ENCODE assay signal across 10 mouse cellular contexts in the genomic region with DNA sequence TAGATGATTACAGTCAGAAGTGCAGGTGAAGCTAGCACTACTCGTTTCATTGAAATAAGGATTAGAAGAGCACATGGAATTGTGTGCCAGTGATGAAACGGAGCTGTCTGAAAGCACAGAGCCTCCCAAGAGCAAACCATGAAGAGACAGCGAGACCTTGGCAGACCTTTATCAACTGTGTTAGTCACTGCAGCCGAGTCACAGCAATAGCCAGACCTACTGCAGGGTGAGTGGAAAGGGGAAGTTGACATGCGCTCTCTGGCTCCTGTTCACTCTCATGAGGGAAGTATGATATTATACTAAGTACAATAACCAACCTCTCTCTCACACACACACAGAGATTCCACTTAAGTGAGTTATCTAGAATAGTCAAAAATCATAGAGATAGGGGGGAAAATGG. TPM values are rescaled to one million over a fixed set of nuclear protein-coding genes. Genes with fewer than 3 reads are reported as not detected.
DNase-seq lines count a peak whose midpoint lies in the region; ATAC-seq and TF ChIP-seq lines count a peak whose summit lies in the region.
"Had no signal": no experiment of that assay in that cellular context is flagged by ENCODE, and none has a peak within 500 bp of the region (broad histone marks: within the 10 kb centered on the region; RNA-seq: fewer than 3 reads in every experiment).

No protein-coding gene starts in this region.

- no peaks in the 10 kb centered on the region for H3K9me3 ChIP-seq in midbrain, postnatal 0 days (ENCODE audit: low read length)

- no peak for TF ChIP-seq CTCF in midbrain, postnatal 0 days (IDR thresholded peaks at IDR 0.05)

- H3K9ac ChIP-seq in midbrain, postnatal 0 days (replicated peaks; ENCODE audit: low read length, poor library complexity, severe bottlenecking) = no peak overlapping the region

- 83% methylated on average over 5 of the region's 5 CpGs for WGBS in midbrain, postnatal 0 days

- intact Hi-C loops in heart, postnatal 14 days (cut with DNase I) = no loop called here

- no peak for ATAC-seq in midbrain, postnatal 0 days (ENCODE audit: low FRiP score)
- ATAC-seq: Patski had no signal

- H3K27ac ChIP-seq in midbrain, postnatal 0 days (ENCODE audit: low read depth, low read length) = no peak overlapping the region
- H3K27ac ChIP-seq: macrophage had no signal

- peak; percentile 71 for DNase-seq in 3T3-L1 (ENCODE audit: low read depth, low spot score)
- peak; percentile 32 for DNase-seq in B cell, adult 2 months
- peak; percentile 67 to 68 for DNase-seq in adrenal gland, postnatal 36 days
- DNase-seq in heart, postnatal 14 days = peak; percentile 32 to 44
- DNase-seq in gastrocnemius, postnatal 4 days (ENCODE audit: low spot score in 2 of 2) = no peak
- no peak for DNase-seq in midbrain, postnatal 0 days (ENCODE audit: low spot score)
- DNase-seq in layer of hippocampus, postnatal 36 days = no peak
- DNase-seq: right cerebral cortex, postnatal 25 days had no signal

- no peaks in the 10 kb centered on the region for H3K27me3 ChIP-seq in midbrain, postnatal 0 days (ENCODE audit: insufficient read depth, low read length)
- H3K27me3 ChIP-seq: Patski had no signal

- no peaks in the 10 kb centered on the region for H3K4me1 ChIP-seq in midbrain, postnatal 0 days (ENCODE audit: insufficient read depth, low read length)

- H3K36me3 ChIP-seq in midbrain, postnatal 0 days (ENCODE audit: insufficient read depth, low read length) = peaks cover 20% of the 10 kb centered on the region

- no peak overlapping the region for H3K4me2 ChIP-seq in midbrain, postnatal 0 days (ENCODE audit: low read depth, low read length, poor library complexity, severe bottlenecking)

- no peak overlapping the region for H3K4me3 ChIP-seq in midbrain, postnatal 0 days (ENCODE audit: low read depth, low read length)

RNA-seq across cellular contexts. Expression of gene Nhlrc2, which starts 7.9 kb away (rescaled TPM):
- 10 to 100 TPM; 18.5 to 19.2 TPM for total RNA-seq in adrenal gland, postnatal 36 days (2021)
- 10 to 100 TPM; 24.4 to 25.1 TPM for total RNA-seq in heart, postnatal 14 days (2021)
- total RNA-seq in gastrocnemius, postnatal 4 days (2021) = 10 to 100 TPM; 15.2 to 16.4 TPM
- total RNA-seq in midbrain, postnatal 0 days (2014; rRNA removed) = 9.9 and 12.0 TPM in 2 replicates
- 5.6 and 6.6 TPM in 2 replicates for polyA plus RNA-seq in midbrain, postnatal 0 days (2015; fragmentation: Nextera tagmentation; extraction: Ambion mirVana)
- 10 to 100 TPM; 11.5 to 13.4 TPM for total RNA-seq in layer of hippocampus, postnatal 36 days (2021)

RNA-seq across cellular contexts. Expression of gene Dclre1a, which starts 8.0 kb away (rescaled TPM):
- total RNA-seq in adrenal gland, postnatal 36 days (2021) = 10 to 100 TPM; 10.2 to 12.0 TPM
- total RNA-seq in heart, postnatal 14 days (2021) = 10 to 100 TPM; 12.3 to 13.7 TPM
- total RNA-seq in gastrocnemius, postnatal 4 days (2021) = 10 to 100 TPM in 1 of 2 experiments, 1 to 10 TPM in 1; 9.4 to 10.2 TPM
- 7.5 and 11.1 TPM in 2 replicates for total RNA-seq in midbrain, postnatal 0 days (2014; rRNA removed)
- polyA plus RNA-seq in midbrain, postnatal 0 days (2015; fragmentation: Nextera tagmentation; extraction: Ambion mirVana) = 10.9 and 13.2 TPM in 2 replicates
- 1 to 10 TPM; 6.1 to 6.4 TPM for total RNA-seq in layer of hippocampus, postnatal 36 days (2021)

Comparison
In these comparisons a context has a peak if more than half of its experiments do, and no peak if none do; other contexts are left out.
1. DNase-seq: peak in 3T3-L1 (single experiment), B cell, adult 2 months (2 of 2), adrenal gland, postnatal 36 days (2 of 2) and heart, postnatal 14 days (2 of 2); none in gastrocnemius, postnatal 4 days (0 of 2), midbrain, postnatal 0 days (single experiment) and layer of hippocampus, postnatal 36 days (0 of 2).